Mouse (Mus musculus) CH12.LX (cell line): ENCODE measurements at regions not wholly inside any gene's neighbourhood (a gene's known extent, or its start where the extent isn't known, plus 50 kb on each side); places are given as distances from the start of the nearest gene placed in this dataset.

Experiments used
- POLR2A ChIP-seq: IDR thresholded peaks from 2 replicates; pipeline ENCODE4 v1.6.1; 2011; ENCODE audit warnings: low read depth, mild to moderate bottlenecking, improper control_type of control experiment, low read length
- USF1 ChIP-seq: IDR thresholded peaks from 2 replicates; pipeline ENCODE4 v1.6.1; 2014; ENCODE audit warnings: low read depth, mild to moderate bottlenecking, inconsistent platforms, low read length, improper control_type of control experiment

DNA sequence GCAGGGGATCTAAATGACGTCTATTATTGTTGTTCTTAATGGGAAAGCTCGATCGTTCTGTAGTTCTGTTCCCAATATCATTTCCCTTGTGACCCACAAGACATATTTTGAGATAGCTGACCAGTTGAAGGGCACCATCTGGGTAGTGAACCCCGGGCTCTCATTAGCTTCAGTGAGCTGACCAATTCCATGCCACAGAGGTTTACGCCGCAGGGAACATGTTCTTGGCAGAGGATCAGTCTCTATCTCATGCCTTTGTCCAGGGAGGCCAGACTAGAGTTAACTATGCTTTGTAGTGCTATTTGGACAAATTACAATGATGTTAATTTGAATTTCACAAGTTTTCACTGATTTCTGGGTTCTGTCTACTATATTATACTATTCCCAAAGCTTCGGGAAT is 117.1 kb downstream of the Tbx4 start:
- TF ChIP-seq POLR2A (no peak), USF1 (no peak)
